Mouse (Mus musculus): ENCODE data around the gene Ppp4r1. TPM values are rescaled to one million over a fixed set of nuclear protein-coding genes. Genes with fewer than 3 reads are reported as not detected.
A peak's percentile ranks its signal among the peaks of the same experiment; 100 is the strongest.

Gene Ppp4r1
- polyA plus RNA-seq, 1 experiment: 274 TPM

DNA sequence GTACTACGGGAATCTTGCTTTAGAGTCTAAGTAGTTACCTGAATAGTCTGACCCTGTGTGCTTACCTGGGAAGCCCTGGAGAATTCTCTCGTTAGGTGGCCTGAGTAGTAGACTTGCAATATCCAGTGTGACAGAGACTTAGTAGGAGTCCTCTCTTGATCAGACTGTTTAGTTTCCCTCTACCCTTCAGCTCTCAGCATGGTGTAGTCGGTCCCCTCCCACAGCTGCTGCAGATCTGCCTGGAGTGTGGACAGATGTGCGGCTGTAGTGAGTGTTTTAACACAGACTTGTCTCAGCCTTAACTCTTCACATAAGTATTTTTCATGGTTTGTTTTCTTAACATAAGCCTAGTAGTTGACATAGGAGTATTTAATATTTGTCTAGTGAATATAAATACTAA, 19.7 kb downstream of the Ppp4r1 start:
- Histone ChIP-seq H3K27me3 (ENCODE audit: control insufficient read depth, insufficient read depth, low read length) (no peaks in the 10 kb centered on the region), H3K27ac (ENCODE audit: control insufficient read depth, insufficient read depth, low read depth, low read length) (no peak overlapping the region), H3K4me1 (ENCODE audit: control insufficient read depth, insufficient read depth, low read length) (peaks cover 2% of the 10 kb centered on the region; the same call in 1 of the 2 replicates), H3K36me3 (ENCODE audit: control insufficient read depth, insufficient read depth, low read length) (no peaks in the 10 kb centered on the region; the same call in 1 of the 2 replicates), H3K4me3 (ENCODE audit: control insufficient read depth, low read depth, low read length) (peak overlapping the region; percentile 69)
- TF ChIP-seq CTCF (IDR thresholded peaks at IDR 0.05; ENCODE audit: control insufficient read depth, insufficient read depth, insufficient replicate concordance, low read depth, low read length): no peak
- TF ChIP-seq POLR2A (IDR thresholded peaks at IDR 0.05; ENCODE audit: control insufficient read depth, low read depth, low read length): no peak

DNA sequence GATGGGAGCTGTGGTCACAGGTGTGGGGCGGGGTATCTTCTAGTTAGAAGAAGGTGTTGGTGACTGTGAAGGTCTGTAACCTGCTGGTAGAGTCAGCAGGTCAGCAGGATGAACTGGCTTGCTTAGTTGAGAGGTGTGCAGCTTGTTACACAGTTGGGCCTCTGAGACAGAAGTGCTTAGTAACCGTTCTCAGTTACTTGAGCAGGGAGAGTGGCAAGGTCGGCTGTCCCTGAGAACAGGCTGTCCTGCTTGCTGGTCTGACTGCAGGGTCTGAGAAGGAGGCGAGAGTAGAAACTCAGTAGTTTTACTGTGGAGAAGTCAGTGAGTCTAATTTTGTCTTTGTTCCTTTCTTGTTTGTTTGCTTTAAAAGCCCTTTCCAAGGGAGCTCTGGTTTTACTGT, 23.6 kb downstream of the Ppp4r1 start:
- peaks cover 2% of the 10 kb centered on the region; the same call in 1 of the 2 replicates for H3K36me3 ChIP-seq (ENCODE audit: control insufficient read depth, insufficient read depth, low read length)
- H3K4me3 ChIP-seq (ENCODE audit: control insufficient read depth, low read depth, low read length): no peak overlapping the region
- H3K4me1 ChIP-seq (ENCODE audit: control insufficient read depth, insufficient read depth, low read length): 0 out of 2 replicates have a peak, but pooled peaks cover 2% of the 10 kb centered on the region
- TF ChIP-seq POLR2A (IDR thresholded peaks at IDR 0.05; ENCODE audit: control insufficient read depth, low read depth, low read length) (no peak), CTCF (IDR thresholded peaks at IDR 0.05; ENCODE audit: control insufficient read depth, insufficient read depth, insufficient replicate concordance, low read depth, low read length) (no peak)
- H3K27ac ChIP-seq (ENCODE audit: control insufficient read depth, insufficient read depth, low read depth, low read length): no peak overlapping the region
- H3K27me3 ChIP-seq (ENCODE audit: control insufficient read depth, insufficient read depth, low read length): no peaks in the 10 kb centered on the region

GRCm38 (mm10) chr17:65806416-65806815, 24.0 kb downstream of the Ppp4r1 start:
- H3K27ac ChIP-seq (ENCODE audit: control insufficient read depth, insufficient read depth, low read depth, low read length): peak overlapping the region; percentile 42; the same call in 1 of the 2 replicates
- no peak overlapping the region for H3K4me3 ChIP-seq (ENCODE audit: control insufficient read depth, low read depth, low read length)
- H3K36me3 ChIP-seq (ENCODE audit: control insufficient read depth, insufficient read depth, low read length): peaks cover 2% of the 10 kb centered on the region; the same call in 1 of the 2 replicates
- 0 out of 2 replicates have a peak, but pooled peaks cover 2% of the 10 kb centered on the region for H3K4me1 ChIP-seq (ENCODE audit: control insufficient read depth, insufficient read depth, low read length)
- no peaks in the 10 kb centered on the region for H3K27me3 ChIP-seq (ENCODE audit: control insufficient read depth, insufficient read depth, low read length)
- TF ChIP-seq POLR2A (IDR thresholded peaks at IDR 0.05; ENCODE audit: control insufficient read depth, low read depth, low read length): no peak
- TF ChIP-seq CTCF (IDR thresholded peaks at IDR 0.05; ENCODE audit: control insufficient read depth, insufficient read depth, insufficient replicate concordance, low read depth, low read length): no peak

GRCm38 (mm10) chr17:65811032-65811431, 28.7 kb downstream of the Ppp4r1 start:
- Histone ChIP-seq H3K27me3 (ENCODE audit: control insufficient read depth, insufficient read depth, low read length) (no peaks in the 10 kb centered on the region), H3K36me3 (ENCODE audit: control insufficient read depth, insufficient read depth, low read length) (peaks cover 4% of the 10 kb centered on the region; the same call in 1 of the 2 replicates)
- TF ChIP-seq POLR2A (IDR thresholded peaks at IDR 0.05; ENCODE audit: control insufficient read depth, low read depth, low read length) (no peak), CTCF (IDR thresholded peaks at IDR 0.05; ENCODE audit: control insufficient read depth, insufficient read depth, insufficient replicate concordance, low read depth, low read length) (no peak)

DNA sequence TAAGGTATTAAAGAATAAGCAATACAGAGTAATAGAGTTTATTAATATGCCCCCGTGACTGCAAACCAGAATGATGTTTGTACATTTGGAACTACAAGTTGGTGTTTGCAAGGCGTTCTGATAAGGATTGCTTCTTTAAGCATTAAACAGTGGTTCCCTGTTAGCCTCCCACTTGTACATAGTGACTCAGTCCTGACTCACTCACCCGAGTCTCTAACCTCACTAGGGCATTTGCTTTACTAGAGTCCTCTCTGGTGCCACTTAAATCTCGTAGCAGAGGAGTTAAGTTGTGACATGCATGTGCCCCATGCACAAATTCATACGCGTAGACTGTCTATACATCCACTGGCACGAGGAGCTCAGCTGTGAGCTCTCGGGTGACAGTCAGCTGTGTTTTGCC, 31.4 kb downstream of the Ppp4r1 start:
- peaks cover 4% of the 10 kb centered on the region; the same call in 1 of the 2 replicates for H3K36me3 ChIP-seq (ENCODE audit: control insufficient read depth, insufficient read depth, low read length)

More at GRCm38 (mm10) chr17:65811032-65811431, 28.7 kb downstream of the Ppp4r1 start:
- Histone ChIP-seq H3K4me1 (ENCODE audit: control insufficient read depth, insufficient read depth, low read length) (no peaks in the 10 kb centered on the region), H3K4me3 (ENCODE audit: control insufficient read depth, low read depth, low read length) (no peak overlapping the region), H3K27ac (ENCODE audit: control insufficient read depth, insufficient read depth, low read depth, low read length) (no peak overlapping the region)

GRCm38 (mm10) chr17:65820197-65820596, 37.8 kb downstream of the Ppp4r1 start:
- H3K4me1 ChIP-seq (ENCODE audit: control insufficient read depth, insufficient read depth, low read length): no peaks in the 10 kb centered on the region
- H3K36me3 ChIP-seq (ENCODE audit: control insufficient read depth, insufficient read depth, low read length): peaks cover 7% of the 10 kb centered on the region
- TF ChIP-seq CTCF (IDR thresholded peaks at IDR 0.05; ENCODE audit: control insufficient read depth, insufficient read depth, insufficient replicate concordance, low read depth, low read length) (no peak), POLR2A (IDR thresholded peaks at IDR 0.05; ENCODE audit: control insufficient read depth, low read depth, low read length) (no peak)
- H3K27me3 ChIP-seq (ENCODE audit: control insufficient read depth, insufficient read depth, low read length): no peaks in the 10 kb centered on the region
- H3K4me3 ChIP-seq (ENCODE audit: control insufficient read depth, low read depth, low read length): no peak overlapping the region
- H3K27ac ChIP-seq (ENCODE audit: control insufficient read depth, insufficient read depth, low read depth, low read length): no peak overlapping the region

More for the DNA sequence above, 31.4 kb downstream of the Ppp4r1 start:
- no peak overlapping the region for H3K27ac ChIP-seq (ENCODE audit: control insufficient read depth, insufficient read depth, low read depth, low read length)
- H3K27me3 ChIP-seq (ENCODE audit: control insufficient read depth, insufficient read depth, low read length): no peaks in the 10 kb centered on the region
- TF ChIP-seq CTCF (IDR thresholded peaks at IDR 0.05; ENCODE audit: control insufficient read depth, insufficient read depth, insufficient replicate concordance, low read depth, low read length): no peak
- TF ChIP-seq POLR2A (IDR thresholded peaks at IDR 0.05; ENCODE audit: control insufficient read depth, low read depth, low read length): no peak
- no peak overlapping the region for H3K4me3 ChIP-seq (ENCODE audit: control insufficient read depth, low read depth, low read length)
- H3K4me1 ChIP-seq (ENCODE audit: control insufficient read depth, insufficient read depth, low read length): no peaks in the 10 kb centered on the region

GRCm38 (mm10) chr17:65822423-65822822, 40.0 kb downstream of the Ppp4r1 start:
- Histone ChIP-seq H3K27me3 (ENCODE audit: control insufficient read depth, insufficient read depth, low read length) (no peaks in the 10 kb centered on the region), H3K36me3 (ENCODE audit: control insufficient read depth, insufficient read depth, low read length) (peaks cover 8% of the 10 kb centered on the region), H3K4me1 (ENCODE audit: control insufficient read depth, insufficient read depth, low read length) (no peaks in the 10 kb centered on the region), H3K4me3 (ENCODE audit: control insufficient read depth, low read depth, low read length) (no peak overlapping the region), H3K27ac (ENCODE audit: control insufficient read depth, insufficient read depth, low read depth, low read length) (no peak overlapping the region)
- TF ChIP-seq CTCF (IDR thresholded peaks at IDR 0.05; ENCODE audit: control insufficient read depth, insufficient read depth, insufficient replicate concordance, low read depth, low read length): no peak
- no peak for TF ChIP-seq POLR2A (IDR thresholded peaks at IDR 0.05; ENCODE audit: control insufficient read depth, low read depth, low read length)

Measured in testis, adult 2 months (tissue).